Mouse (Mus musculus) effector memory CD4-positive, alpha-beta T cell, adult 5 months (primary cell): Measurements from ENCODE around the gene Pfkp. TPM values are rescaled to one million over a fixed set of nuclear protein-coding genes. Genes with fewer than 3 reads are reported as not detected.

ENCODE experiments used
- polyA plus RNA-seq: library from polyadenylated mRNA; unstranded; fragments of 100-300 nt; shearing (Covaris generic); gene quantifications from one replicate; pipeline ENCODE4 v1.2.1, GENCODE M21; 2017

The Pfkp gene
- 433 TPM for polyA plus RNA-seq

GRCm38 (mm10) chr13:6648669-6649233, at the start of gene Pfkp:
Gene Pfkp, minus strand, starts transcription at chr13:6648777.

Other genes with a start within 250 kb of the Pfkp start
- 39.3 TPM for gene Pitrm1, start 100.6 kb downstream of the Pfkp start, polyA plus RNA-seq